Mouse (Mus musculus): ENCODE results near the gene Abca7.

GRCm38 (mm10) chr10:80023758-80024157, 27.5 kb downstream of the Abca7 start:
- TF ChIP-seq CTCF (IDR thresholded peaks at IDR 0.05; ENCODE audit: low read depth) (no peak), EP300 (IDR thresholded peaks at IDR 0.05; ENCODE audit: low read depth) (no peak)
